Mouse (Mus musculus) heart, adult 2 months (tissue): ENCODE results near the gene Dph2.

ENCODE experiments used
- CTCF ChIP-seq: fragments of 200-600 bp; IDR thresholded peaks from 2 replicates; pipeline ENCODE4 v1.8.1; 2022; ENCODE audit warnings: antibody characterized with exemption, mild to moderate bottlenecking, moderate library complexity
- EP300 ChIP-seq: fragments of 200-500 bp; IDR thresholded peaks from 2 replicates; pipeline ENCODE4 v1.6.1; 2011; ENCODE audit warnings: low read depth, low read length, control low read depth; ENCODE audit not compliant: insufficient read depth
- POLR2A ChIP-seq: fragments of 200-500 bp; IDR thresholded peaks from 2 replicates; pipeline ENCODE4 v1.6.1; 2011; ENCODE audit warnings: mild to moderate bottlenecking, low read depth, low read length, control low read depth; ENCODE audit not compliant: insufficient read depth

DNA sequence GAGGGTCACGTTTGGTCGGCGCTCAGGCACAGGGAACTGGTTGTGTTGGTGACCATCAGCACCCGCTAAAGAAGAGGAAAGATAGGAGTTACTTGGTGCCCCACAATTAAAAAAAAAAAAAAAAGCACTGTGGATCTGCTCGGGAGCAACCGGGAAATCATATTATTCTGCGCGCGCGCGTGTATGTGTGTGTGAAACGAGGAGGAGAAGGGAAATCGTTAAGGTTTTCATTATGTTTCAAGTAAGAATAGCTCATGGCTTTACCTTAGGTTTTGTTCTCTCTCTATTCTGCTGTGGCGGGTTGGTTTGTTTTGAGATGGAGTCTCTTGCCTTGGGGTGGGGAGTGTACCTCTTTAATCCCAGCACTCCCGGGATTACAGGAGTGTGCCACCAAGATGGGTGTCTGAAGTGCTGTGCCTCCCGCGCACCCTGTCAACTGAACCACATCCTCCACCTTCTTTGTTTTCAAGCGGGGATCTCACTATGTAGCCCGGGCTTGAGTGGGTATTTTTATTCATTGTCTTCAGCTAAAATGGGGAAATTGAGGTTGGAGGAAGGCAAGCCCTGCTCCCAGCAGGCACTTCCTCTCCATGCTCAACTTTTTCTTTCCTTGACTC lies 23.8 kb upstream of the Dph2 start:
- no peak for TF ChIP-seq POLR2A
- no peak for TF ChIP-seq EP300
- TF ChIP-seq CTCF = no peak
